Mouse (Mus musculus): ENCODE data around the gene Aoah. TPM values are rescaled to one million over a fixed set of nuclear protein-coding genes. Genes with fewer than 3 reads are reported as not detected.

Gene Aoah
- polyA plus RNA-seq, 1 experiment from 2014 or later = 2.0 TPM

DNA sequence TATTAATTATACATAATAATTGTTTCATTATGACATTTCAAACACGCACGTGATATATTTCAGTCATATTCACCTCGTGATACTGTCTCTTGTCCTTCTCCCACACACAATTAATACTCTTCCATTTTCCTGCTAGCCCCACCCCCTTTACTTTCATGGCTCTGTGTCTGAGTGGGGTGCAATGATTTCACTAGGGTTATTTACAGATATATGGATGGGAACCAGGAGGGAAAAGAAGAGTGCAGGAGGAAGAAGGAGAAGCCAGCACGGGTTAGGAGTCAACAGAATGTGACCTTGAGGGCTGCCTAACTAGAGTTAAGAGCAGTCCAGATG is 212.4 kb downstream of the Aoah start:
- Histone ChIP-seq H3K9ac (no peak overlapping the region), H3K4me3 (replicated peaks) (no peak overlapping the region), H3K36me3 (no peaks in the 10 kb centered on the region), H3K9me3 (replicated peaks) (no peaks in the 10 kb centered on the region), H3K4me1 (no peaks in the 10 kb centered on the region), H3K27me3 (no peaks in the 10 kb centered on the region), H3K27ac (no peak overlapping the region), H3K4me2 (no peak overlapping the region)
- no peak for ATAC-seq (replicated peaks; ENCODE audit: low FRiP score)
- WGBS = 85% methylated on average over 4 of the region's 4 CpGs

DNA sequence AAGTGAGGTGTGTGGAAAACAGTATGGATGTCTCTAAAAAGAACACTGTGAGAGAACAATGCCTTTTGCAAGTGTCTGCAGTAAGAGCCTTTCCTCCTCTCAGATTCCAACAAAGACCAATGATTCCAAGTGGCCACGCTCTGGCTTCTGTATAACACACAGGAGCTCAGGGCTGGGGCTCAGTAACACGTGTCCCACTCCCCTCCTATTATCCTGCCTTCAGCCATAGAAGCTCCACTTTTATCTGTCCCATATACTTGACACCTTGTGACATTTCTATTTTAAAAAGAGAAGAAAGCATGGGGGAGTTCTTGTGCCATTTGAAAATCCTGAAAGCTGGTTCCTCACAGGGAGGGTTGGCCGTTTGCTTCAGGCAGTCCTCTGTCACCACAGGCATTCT is 219.7 kb downstream of the Aoah start:
- H3K9me3 ChIP-seq (replicated peaks) = no peaks in the 10 kb centered on the region
- no peaks in the 10 kb centered on the region for H3K27me3 ChIP-seq
- WGBS = 72% methylated on average over 3 of the region's 3 CpGs
- H3K27ac ChIP-seq = no peak overlapping the region
- no peak overlapping the region for H3K4me2 ChIP-seq
- no peak overlapping the region for H3K4me3 ChIP-seq (replicated peaks)
- no peak overlapping the region for H3K9ac ChIP-seq
- H3K4me1 ChIP-seq = no peaks in the 10 kb centered on the region
- no peak for ATAC-seq (replicated peaks; ENCODE audit: low FRiP score)
- H3K36me3 ChIP-seq = no peaks in the 10 kb centered on the region

DNA sequence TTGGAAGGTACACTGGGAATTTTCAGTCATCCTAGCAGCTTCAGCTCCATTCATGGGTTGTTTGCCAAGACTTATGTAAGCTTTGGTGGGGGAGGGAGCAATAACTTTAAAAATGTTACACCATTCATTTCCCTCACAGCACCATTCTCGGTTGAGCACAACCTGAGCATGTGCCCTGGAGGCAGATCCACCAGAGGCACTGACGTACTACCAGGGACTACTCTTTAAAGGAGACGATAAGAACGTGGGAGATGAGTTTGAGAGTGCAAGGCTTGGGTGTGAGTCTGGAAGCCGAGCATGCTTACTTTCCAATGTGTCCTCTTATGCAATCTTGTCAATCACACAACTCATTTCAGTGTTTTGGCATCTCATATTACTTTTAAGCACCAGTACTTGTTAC is 230.9 kb downstream of the Aoah start:
- Histone ChIP-seq H3K4me1 (no peaks in the 10 kb centered on the region), H3K4me2 (no peak overlapping the region), H3K27ac (no peak overlapping the region), H3K9me3 (replicated peaks) (no peaks in the 10 kb centered on the region), H3K4me3 (replicated peaks) (no peak overlapping the region), H3K36me3 (no peaks in the 10 kb centered on the region), H3K9ac (no peak overlapping the region), H3K27me3 (no peaks in the 10 kb centered on the region)
- 78% methylated on average over 5 of the region's 5 CpGs for WGBS
- ATAC-seq (replicated peaks; ENCODE audit: low FRiP score) = no peak

GRCm38 (mm10) chr13:21033176-21033575 is 239.3 kb downstream of the Aoah start:
- Histone ChIP-seq H3K36me3 (no peaks in the 10 kb centered on the region), H3K9ac (no peak overlapping the region), H3K27ac (no peak overlapping the region), H3K27me3 (no peaks in the 10 kb centered on the region), H3K9me3 (replicated peaks) (no peaks in the 10 kb centered on the region), H3K4me1 (no peaks in the 10 kb centered on the region), H3K4me3 (replicated peaks) (no peak overlapping the region), H3K4me2 (no peak overlapping the region)
- WGBS = 60% methylated on average over 3 of the region's 3 CpGs
- ATAC-seq (replicated peaks; ENCODE audit: low FRiP score) = no peak

DNA sequence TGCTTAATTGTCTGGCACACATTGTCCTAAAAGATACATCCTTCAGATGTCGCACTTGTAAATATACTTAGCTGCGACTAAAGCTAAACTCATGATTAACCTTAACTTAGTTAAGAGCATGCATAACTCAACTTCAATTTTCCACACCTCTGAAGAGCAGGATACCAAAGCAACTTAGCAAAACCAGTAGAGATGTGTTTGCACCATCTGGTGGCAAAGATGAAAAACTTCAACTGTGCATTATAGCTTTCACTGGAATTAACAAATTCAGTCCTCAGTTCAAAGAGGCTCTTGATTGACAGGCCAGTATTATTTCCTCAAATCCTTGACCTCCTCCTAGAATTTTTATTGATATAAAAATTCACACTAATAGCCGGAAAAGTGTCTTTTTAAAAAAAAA is 241.1 kb downstream of the Aoah start:
- no peaks in the 10 kb centered on the region for H3K4me1 ChIP-seq
- H3K27me3 ChIP-seq = no peaks in the 10 kb centered on the region
- no peak overlapping the region for H3K4me3 ChIP-seq (replicated peaks)
- H3K4me2 ChIP-seq = no peak overlapping the region
- no peaks in the 10 kb centered on the region for H3K9me3 ChIP-seq (replicated peaks)
- no peak overlapping the region for H3K9ac ChIP-seq
- WGBS = 70% methylated on average over 3 of the region's 3 CpGs
- H3K27ac ChIP-seq = no peak overlapping the region
- no peaks in the 10 kb centered on the region for H3K36me3 ChIP-seq
- no peak for ATAC-seq (replicated peaks; ENCODE audit: low FRiP score)

DNA sequence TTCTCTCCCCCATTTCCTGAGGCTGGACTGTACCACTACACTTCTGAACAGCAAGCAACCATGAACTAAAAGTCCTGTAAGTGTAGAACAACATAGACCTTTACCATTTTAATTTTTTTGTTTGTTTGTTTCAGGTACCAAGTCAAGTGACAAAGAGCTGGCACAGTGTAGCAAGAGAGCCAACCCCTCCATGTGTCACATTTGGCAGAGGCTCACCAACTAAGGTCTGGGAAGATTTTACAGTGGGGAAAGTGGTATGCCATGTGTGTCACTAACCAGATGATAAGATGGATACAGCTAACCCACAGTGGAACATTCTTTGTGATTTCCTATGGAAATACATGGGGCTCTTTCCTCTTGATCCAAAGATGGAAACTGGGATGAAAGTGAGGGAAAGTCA is 242.1 kb downstream of the Aoah start:
- Histone ChIP-seq H3K9me3 (replicated peaks) (no peaks in the 10 kb centered on the region), H3K27me3 (no peaks in the 10 kb centered on the region), H3K9ac (no peak overlapping the region), H3K4me3 (replicated peaks) (no peak overlapping the region), H3K4me2 (no peak overlapping the region), H3K36me3 (no peaks in the 10 kb centered on the region), H3K27ac (no peak overlapping the region), H3K4me1 (no peaks in the 10 kb centered on the region)
- no peak for ATAC-seq (replicated peaks; ENCODE audit: low FRiP score)

DNA sequence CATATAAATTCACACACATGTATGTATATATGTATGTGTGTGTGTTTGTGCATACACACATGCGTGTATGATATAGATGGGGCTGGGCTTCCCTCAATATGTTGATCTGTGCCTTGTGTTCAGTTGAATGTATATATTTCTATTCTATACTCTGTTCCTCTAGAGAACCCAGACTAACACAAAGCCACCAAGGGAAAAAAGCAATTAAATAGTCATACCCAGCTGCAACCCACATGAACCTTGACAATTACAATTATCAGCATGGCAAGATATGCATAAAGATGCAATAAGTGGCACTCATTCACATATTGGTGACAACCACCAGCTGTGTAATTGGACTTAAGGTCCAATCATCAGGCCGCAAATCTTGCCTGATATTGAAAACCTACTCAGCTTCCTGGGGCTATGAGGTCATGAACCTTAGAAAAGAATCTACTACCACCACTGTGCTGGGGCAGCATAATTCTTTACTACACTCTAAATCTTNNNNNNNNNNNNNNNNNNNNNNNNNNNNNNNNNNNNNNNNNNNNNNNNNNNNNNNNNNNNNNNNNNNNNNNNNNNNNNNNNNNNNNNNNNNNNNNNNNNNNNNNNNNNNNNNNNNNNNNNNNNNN is 246.8 kb downstream of the Aoah start:
- H3K4me2 ChIP-seq = no peak overlapping the region
- ATAC-seq (replicated peaks; ENCODE audit: low FRiP score) = no peak
- H3K9me3 ChIP-seq (replicated peaks) = no peaks in the 10 kb centered on the region
- H3K27me3 ChIP-seq = no peaks in the 10 kb centered on the region
- H3K9ac ChIP-seq = no peak overlapping the region
- H3K4me3 ChIP-seq (replicated peaks) = no peak overlapping the region
- H3K4me1 ChIP-seq = no peaks in the 10 kb centered on the region
- 87% methylated on average over 2 of the region's 2 CpGs for WGBS
- H3K36me3 ChIP-seq = no peaks in the 10 kb centered on the region
- H3K27ac ChIP-seq = no peak overlapping the region

- H3K27ac ChIP-seq = no peak overlapping the region
- H3K4me2 ChIP-seq = no peak overlapping the region
- no peaks in the 10 kb centered on the region for H3K4me1 ChIP-seq
- H3K9ac ChIP-seq = no peak overlapping the region
- 53% methylated on average over 1 of the region's 1 CpGs for WGBS
- H3K4me3 ChIP-seq (replicated peaks) = no peak overlapping the region
- ATAC-seq (replicated peaks; ENCODE audit: low FRiP score) = no peak
- H3K9me3 ChIP-seq (replicated peaks) = no peaks in the 10 kb centered on the region
- H3K27me3 ChIP-seq = no peaks in the 10 kb centered on the region
- H3K36me3 ChIP-seq = no peaks in the 10 kb centered on the region
Measured at GRCm38 (mm10) chr13:21050118-21050517, 256.2 kb downstream of the Aoah start.

DNA sequence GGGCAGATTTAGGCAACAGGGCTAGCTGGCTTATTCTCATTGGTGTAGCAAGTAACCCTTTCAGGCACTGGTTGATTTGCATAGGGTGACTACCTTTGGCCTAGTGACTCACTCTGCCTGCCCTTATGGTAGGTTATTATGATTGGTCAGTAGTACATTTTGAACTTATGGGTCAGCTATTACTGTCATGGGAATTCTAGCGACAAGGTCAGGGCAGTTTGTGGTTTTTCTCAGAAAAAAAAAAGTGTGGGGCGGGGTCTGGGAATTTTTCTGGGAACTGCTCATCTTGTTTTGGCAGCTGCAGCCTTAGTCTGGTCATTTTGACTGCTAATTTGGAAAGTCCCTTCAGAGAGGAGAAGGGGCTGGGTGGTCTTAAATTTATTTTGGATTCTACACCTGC is 272.1 kb downstream of the Aoah start:
- 86% methylated on average over 2 of the region's 2 CpGs for WGBS
- Histone ChIP-seq H3K4me1 (no peaks in the 10 kb centered on the region), H3K9ac (no peak overlapping the region), H3K4me2 (no peak overlapping the region), H3K27me3 (no peaks in the 10 kb centered on the region), H3K36me3 (no peaks in the 10 kb centered on the region), H3K27ac (no peak overlapping the region), H3K4me3 (replicated peaks) (no peak overlapping the region), H3K9me3 (replicated peaks) (no peaks in the 10 kb centered on the region)
- no peak for ATAC-seq (replicated peaks; ENCODE audit: low FRiP score)

- Histone ChIP-seq H3K4me2 (no peak within 1 kb of the TSS), H3K9me3 (replicated peaks) (no peaks in the 10 kb centered on the region), H3K36me3 (no peaks in the 10 kb centered on the region), H3K4me3 (replicated peaks) (no peak within 1 kb of the TSS), H3K27me3 (no peaks in the 10 kb centered on the region), H3K4me1 (no peaks in the 10 kb centered on the region), H3K9ac (no peak within 1 kb of the TSS), H3K27ac (no peak within 1 kb of the TSS)
- 76% methylated on average over 3 of the region's 3 CpGs for WGBS
- no peak for ATAC-seq (replicated peaks; ENCODE audit: low FRiP score)
Measured at GRCm38 (mm10) chr13:21074847-21075246, 280.9 kb downstream of the Aoah start, which contains the start of gene Olfr1370. Olfr1370 (minus strand) TSS chr13:21074947.

GRCm38 (mm10) chr13:21082686-21083085 is 288.8 kb downstream of the Aoah start:
- Histone ChIP-seq H3K4me1 (no peaks in the 10 kb centered on the region), H3K9me3 (replicated peaks) (no peaks in the 10 kb centered on the region), H3K4me2 (no peak overlapping the region), H3K27me3 (no peaks in the 10 kb centered on the region), H3K9ac (no peak overlapping the region), H3K27ac (no peak overlapping the region), H3K4me3 (replicated peaks) (no peak overlapping the region), H3K36me3 (no peaks in the 10 kb centered on the region)
- no peak for ATAC-seq (replicated peaks; ENCODE audit: low FRiP score)
- 71% methylated on average over 2 of the region's 2 CpGs for WGBS
